21 mouse cellular contexts compared by ENCODE assay signal in the genomic region with DNA sequence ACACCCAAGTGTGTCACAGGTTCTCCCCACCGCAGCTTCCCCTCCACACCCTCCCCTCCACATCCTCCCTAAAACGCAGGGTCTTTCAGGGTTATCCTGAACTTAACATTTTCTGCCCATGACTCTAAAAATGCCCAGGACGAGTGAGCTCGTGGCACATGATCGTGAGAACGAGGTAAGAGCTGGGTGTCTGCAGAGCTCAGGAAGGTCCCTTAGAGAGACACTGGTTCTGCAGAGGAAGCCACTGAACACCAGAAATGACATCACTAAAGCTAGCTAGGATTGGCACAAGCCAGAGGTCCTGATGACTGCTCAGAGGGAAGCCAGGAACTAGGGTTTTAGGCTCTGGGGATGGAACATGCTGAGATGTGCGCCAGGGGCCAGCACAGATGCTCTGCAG. TPM values are rescaled to one million over a fixed set of nuclear protein-coding genes. Genes with fewer than 3 reads are reported as not detected.
A peak's percentile ranks its signal among the peaks of the same experiment; 100 is the strongest.
DNase-seq lines count a peak whose midpoint lies in the region; ATAC-seq and TF ChIP-seq lines count a peak whose summit lies in the region.
"Had no signal": no experiment of that assay in that cellular context is flagged by ENCODE, and none has a peak within 500 bp of the region (broad histone marks: within the 10 kb centered on the region; RNA-seq: fewer than 3 reads in every experiment).

No protein-coding gene starts in this region.

- no peaks in the 10 kb centered on the region for H3K27me3 ChIP-seq in kidney, embryonic 14.5 days (ENCODE audit: control insufficient read depth, insufficient read depth, low read length)
- H3K27me3 ChIP-seq in liver, postnatal 0 days (ENCODE audit: insufficient read depth, low read length), result no peaks in the 10 kb centered on the region
- H3K27me3 ChIP-seq in liver, embryonic 11.5 days (replicated peaks; ENCODE audit: control insufficient read depth, insufficient read depth, low read length), result no peaks in the 10 kb centered on the region
- H3K27me3 ChIP-seq in hindbrain, embryonic 10.5 days (ENCODE audit: insufficient read depth, poor library complexity, severe bottlenecking), result 0 out of 2 replicates have a peak, but pooled peaks cover 3% of the 10 kb centered on the region
- H3K27me3 ChIP-seq: forebrain, embryonic 13.5 days; limb, embryonic 13.5 days had no signal

- H3K4me3 ChIP-seq in kidney, embryonic 14.5 days (ENCODE audit: low read length), result no peak overlapping the region
- H3K4me3 ChIP-seq in liver, postnatal 0 days (ENCODE audit: low read depth, low read length), result no peak overlapping the region
- H3K4me3 ChIP-seq in liver, embryonic 11.5 days (ENCODE audit: low read depth, low read length), result no peak overlapping the region
- no peak overlapping the region for H3K4me3 ChIP-seq in hindbrain, embryonic 10.5 days
- H3K4me3 ChIP-seq: forebrain, embryonic 13.5 days; gastrocnemius, adult 2 months; limb, embryonic 13.5 days; neural tube, embryonic 12.5 days had no signal

- WGBS in kidney, embryonic 14.5 days, result 84% methylated on average over 7 of the region's 7 CpGs
- WGBS in liver, postnatal 0 days (ENCODE audit: insufficient replicate concordance), result 78% methylated on average over 7 of the region's 7 CpGs
- WGBS in liver, embryonic 11.5 days, result 72% methylated on average over 7 of the region's 7 CpGs
- WGBS in hindbrain, embryonic 10.5 days, result 84% methylated on average over 7 of the region's 7 CpGs

- DNase-seq in kidney, adult 9 months, result no peak
- DNase-seq in liver, postnatal 0 days, result no peak
- DNase-seq in liver, embryonic 11.5 days (ENCODE audit: low spot score), result no peak
- DNase-seq in induced T-regulatory cell, adult 2 months (ENCODE audit: low read depth), result peak; percentile 81
- DNase-seq in hindbrain, embryonic 10.5 days (ENCODE audit: low spot score), result no peak
- no peak for DNase-seq in frontal cortex, postnatal 36 days (ENCODE audit: low spot score in 2 of 2)
- DNase-seq: adrenal gland, postnatal 10 days; cerebellum, adult 18-20 months; gastrocnemius, adult 2 months; kidney, postnatal 4 days; lung, adult 18-20 months; lung, postnatal 14 days; midbrain, embryonic 14.5 days; right cerebral cortex, postnatal 14 days; thymus, postnatal 14 days had no signal

- ATAC-seq in kidney, embryonic 14.5 days (ENCODE audit: low FRiP score, low TSS enrichment), result no peak
- ATAC-seq in liver, postnatal 0 days, result no peak
- ATAC-seq in liver, embryonic 11.5 days (replicated peaks; ENCODE audit: low FRiP score), result no peak
- ATAC-seq: forebrain, embryonic 13.5 days; hindbrain, postnatal 0 days had no signal

- peaks cover 34% of the 10 kb centered on the region for H3K4me1 ChIP-seq in kidney, embryonic 14.5 days (ENCODE audit: control insufficient read depth, insufficient read depth, low read length)
- peaks cover 59% of the 10 kb centered on the region for H3K4me1 ChIP-seq in liver, postnatal 0 days (ENCODE audit: insufficient read depth)
- peaks cover 29% of the 10 kb centered on the region for H3K4me1 ChIP-seq in liver, embryonic 11.5 days (replicated peaks; ENCODE audit: control insufficient read depth, insufficient read depth, low read length)
- H3K4me1 ChIP-seq in hindbrain, embryonic 10.5 days (replicated peaks), result peaks cover 66% of the 10 kb centered on the region

- no peak overlapping the region for H3K4me2 ChIP-seq in kidney, embryonic 14.5 days (replicated peaks; ENCODE audit: low read depth, low read length)
- no peak overlapping the region for H3K4me2 ChIP-seq in liver, postnatal 0 days (ENCODE audit: low read depth, low read length)
- H3K4me2 ChIP-seq in liver, embryonic 11.5 days, result no peak overlapping the region
- H3K4me2 ChIP-seq: forebrain, embryonic 13.5 days; limb, embryonic 13.5 days; neural tube, embryonic 12.5 days had no signal

- H3K27ac ChIP-seq in kidney, embryonic 14.5 days (ENCODE audit: low read depth, low read length), result no peak overlapping the region
- peak overlapping the region; percentile 81; the same call in 1 of the 2 replicates for H3K27ac ChIP-seq in liver, postnatal 0 days (ENCODE audit: low read depth)
- H3K27ac ChIP-seq in liver, embryonic 11.5 days (ENCODE audit: low read depth, low read length), result no peak overlapping the region
- no peak overlapping the region for H3K27ac ChIP-seq in hindbrain, embryonic 10.5 days
- H3K27ac ChIP-seq: forebrain, embryonic 13.5 days; gastrocnemius, adult 2 months; hindbrain, postnatal 0 days; limb, embryonic 13.5 days; neural tube, embryonic 12.5 days had no signal

- 0 out of 2 replicates have a peak overlapping the region, but pooled peaks have one; percentile 5 for H3K9ac ChIP-seq in kidney, embryonic 14.5 days (ENCODE audit: low read depth, low read length)
- no peak overlapping the region for H3K9ac ChIP-seq in liver, postnatal 0 days (replicated peaks)
- H3K9ac ChIP-seq in liver, embryonic 11.5 days (ENCODE audit: low read depth, low read length), result no peak overlapping the region
- H3K9ac ChIP-seq: forebrain, embryonic 13.5 days; limb, embryonic 13.5 days; neural tube, embryonic 12.5 days had no signal

- H3K36me3 ChIP-seq in kidney, embryonic 14.5 days (ENCODE audit: control insufficient read depth, insufficient read depth, low read length), result no peaks in the 10 kb centered on the region
- peaks cover 3% of the 10 kb centered on the region; the same call in 1 of the 2 replicates for H3K36me3 ChIP-seq in liver, postnatal 0 days (replicated peaks; ENCODE audit: insufficient read depth, low read length)
- no peaks in the 10 kb centered on the region for H3K36me3 ChIP-seq in liver, embryonic 11.5 days (ENCODE audit: control insufficient read depth, insufficient read depth, low read length)
- H3K36me3 ChIP-seq in hindbrain, embryonic 10.5 days, result no peaks in the 10 kb centered on the region
- H3K36me3 ChIP-seq: limb, embryonic 13.5 days; neural tube, embryonic 12.5 days had no signal

- TF ChIP-seq CTCF in liver, postnatal 0 days (IDR thresholded peaks at IDR 0.05; ENCODE audit: low read depth), result no peak

- H3K9me3 ChIP-seq in kidney, embryonic 14.5 days (ENCODE audit: control insufficient read depth, low read length), result no peaks in the 10 kb centered on the region
- H3K9me3 ChIP-seq in liver, postnatal 0 days (ENCODE audit: low read length), result no peaks in the 10 kb centered on the region
- no peaks in the 10 kb centered on the region for H3K9me3 ChIP-seq in liver, embryonic 11.5 days (ENCODE audit: control insufficient read depth, low read length)
- H3K9me3 ChIP-seq in hindbrain, embryonic 10.5 days, result no peaks in the 10 kb centered on the region
- H3K9me3 ChIP-seq: forebrain, embryonic 13.5 days; limb, embryonic 13.5 days; megakaryocyte, embryonic 14.5 days; neural tube, embryonic 12.5 days had no signal

- TF ChIP-seq EP300 in liver, postnatal 0 days (IDR thresholded peaks at IDR 0.05; ENCODE audit: low read depth), result no peak

RNA-seq across cellular contexts. Expression of a gene that starts 18.7 kb away (rescaled TPM):
- polyA plus RNA-seq in kidney, embryonic 14.5 days (2014; fragmentation: Nextera tagmentation; extraction: Ambion mirVana), result 17.4 and 27.4 TPM in 2 replicates
- 81.0 and 87.7 TPM in 2 replicates for polyA plus RNA-seq in liver, postnatal 0 days (2015; fragmentation: Nextera tagmentation; extraction: Ambion mirVana)
- 16.5 and 16.9 TPM in 2 replicates for polyA plus RNA-seq in liver, embryonic 11.5 days (2014; fragmentation: Nextera tagmentation; extraction: Ambion mirVana)
- 6.2 and 10.3 TPM in 2 replicates for polyA plus RNA-seq in hindbrain, embryonic 10.5 days (2016; fragmentation: Nextera tagmentation; extraction: Ambion mirVana)
